In genomic region chr4:32386931-32387330, GRCm38 (mm10) we compare ENCODE assay signal across 10 mouse cellular contexts.
A peak's percentile ranks its signal among the peaks of the same experiment; 100 is the strongest.
DNase-seq lines count a peak whose midpoint lies in the region; ATAC-seq and TF ChIP-seq lines count a peak whose summit lies in the region.
"Had no signal": no experiment of that assay in that cellular context is flagged by ENCODE, and none has a peak within 500 bp of the region (broad histone marks: within the 10 kb centered on the region; RNA-seq: fewer than 3 reads in every experiment).

No protein-coding gene starts in this region.

- DNase-seq in cerebellum, adult 2 months = no peak
- no peak for DNase-seq in cerebellum, adult 11 months
- no peak for DNase-seq in kidney, postnatal 10 days
- no peak for DNase-seq in neural tube, embryonic 10.5 days (ENCODE audit: extremely low spot score, low spot score)
- DNase-seq in cerebellum, adult 9-10 months = no peak
- DNase-seq: adrenal gland, postnatal 25 days; cerebellum, adult 18-20 months had no signal

- TF ChIP-seq POLR2A in cerebellum, adult 2 months (IDR thresholded peaks at IDR 0.05; ENCODE audit: borderline replicate concordance, insufficient read depth, low read length) = no peak

- no peak overlapping the region for H3K4me3 ChIP-seq in cerebellum, adult 2 months (replicated peaks; ENCODE audit: insufficient read depth, low read depth, low read length)
- no peak overlapping the region for H3K4me3 ChIP-seq in kidney, embryonic 14.5 days (ENCODE audit: low read length)
- no peak overlapping the region for H3K4me3 ChIP-seq in neural tube, embryonic 13.5 days

- WGBS in cerebellum, adult 2 months = 61% methylated on average over 8 of the region's 8 CpGs
- 72% methylated on average over 8 of the region's 8 CpGs for WGBS in kidney, embryonic 14.5 days
- WGBS in neural tube, embryonic 13.5 days = 83% methylated on average over 8 of the region's 8 CpGs

- H3K9me3 ChIP-seq in kidney, embryonic 14.5 days (ENCODE audit: control insufficient read depth, low read length) = no peaks in the 10 kb centered on the region
- no peaks in the 10 kb centered on the region for H3K9me3 ChIP-seq in neural tube, embryonic 13.5 days

- no peak for ATAC-seq in kidney, embryonic 14.5 days (ENCODE audit: low FRiP score, low TSS enrichment)
- no peak for ATAC-seq in neural tube, embryonic 13.5 days (ENCODE audit: low read depth)
- no peak for ATAC-seq in frontal cortex, adult (ENCODE audit: low TSS enrichment)

- H3K27ac ChIP-seq in cerebellum, adult 2 months (ENCODE audit: insufficient read depth, low read length) = peak overlapping the region; percentile 33; the same call in 1 of the 2 replicates
- H3K27ac ChIP-seq in kidney, embryonic 14.5 days (ENCODE audit: low read depth, low read length) = no peak overlapping the region
- H3K27ac ChIP-seq in neural tube, embryonic 13.5 days (replicated peaks) = 0 out of 2 replicates have a peak overlapping the region, but pooled peaks have one; percentile 49

- no peak for TF ChIP-seq CTCF in cerebellum, adult 2 months (IDR thresholded peaks at IDR 0.05; ENCODE audit: borderline replicate concordance, insufficient read depth, low read depth, low read length)

- 0 out of 2 replicates have a peak overlapping the region, but pooled peaks have one; percentile 5 for H3K9ac ChIP-seq in kidney, embryonic 14.5 days (ENCODE audit: low read depth, low read length)
- no peak overlapping the region for H3K9ac ChIP-seq in neural tube, embryonic 13.5 days

- peaks cover 3% of the 10 kb centered on the region; the same call in 1 of the 2 replicates for H3K4me1 ChIP-seq in cerebellum, adult 2 months (ENCODE audit: control insufficient read depth, insufficient read depth, low read length)
- H3K4me1 ChIP-seq in kidney, embryonic 14.5 days (ENCODE audit: control insufficient read depth, insufficient read depth, low read length) = peaks cover 19% of the 10 kb centered on the region; the same call in 1 of the 2 replicates
- H3K4me1 ChIP-seq in neural tube, embryonic 13.5 days (replicated peaks) = peaks cover 74% of the 10 kb centered on the region

- H3K4me2 ChIP-seq in kidney, embryonic 14.5 days (replicated peaks; ENCODE audit: low read depth, low read length) = no peak overlapping the region
- H3K4me2 ChIP-seq in neural tube, embryonic 13.5 days = no peak overlapping the region

- no peaks in the 10 kb centered on the region for H3K27me3 ChIP-seq in cerebellum, adult 2 months (ENCODE audit: control insufficient read depth, insufficient read depth, low read length)
- H3K27me3 ChIP-seq in kidney, embryonic 14.5 days (ENCODE audit: control insufficient read depth, insufficient read depth, low read length) = no peaks in the 10 kb centered on the region
- H3K27me3 ChIP-seq in neural tube, embryonic 13.5 days = no peaks in the 10 kb centered on the region

- no peaks in the 10 kb centered on the region for H3K36me3 ChIP-seq in kidney, embryonic 14.5 days (ENCODE audit: control insufficient read depth, insufficient read depth, low read length)
- no peaks in the 10 kb centered on the region for H3K36me3 ChIP-seq in neural tube, embryonic 13.5 days
